Mouse (Mus musculus) large intestine, adult 2 months (tissue): ENCODE data around the gene Gjb4. TPM values are rescaled to one million over a fixed set of nuclear protein-coding genes. Genes with fewer than 3 reads are reported as not detected.

Experiments used
- DNase-seq: peaks from one replicate; pipeline ENCODE4 v3.0.0-alpha.2; 2012; ENCODE audit warnings: low read depth, low spot score
- WGBS: fragments of 180-500 bp; shearing (Covaris S2); methylation state at CpG from one replicate; pipeline ENCODE4 v1.1.7; 2018; 5-methylcytosine and 5-hydroxymethylcytosine counted together
- polyA plus RNA-seq: library from polyadenylated mRNA; depleted of rRNA; stranded (reverse); fragments of >200 nt; gene quantifications from 2 replicates; pipeline ENCODE4 v1.2.3, GENCODE M21; 2012; rRNA removed

The Gjb4 gene
- polyA plus RNA-seq, 1 experiment: 0.58 TPM

DNA sequence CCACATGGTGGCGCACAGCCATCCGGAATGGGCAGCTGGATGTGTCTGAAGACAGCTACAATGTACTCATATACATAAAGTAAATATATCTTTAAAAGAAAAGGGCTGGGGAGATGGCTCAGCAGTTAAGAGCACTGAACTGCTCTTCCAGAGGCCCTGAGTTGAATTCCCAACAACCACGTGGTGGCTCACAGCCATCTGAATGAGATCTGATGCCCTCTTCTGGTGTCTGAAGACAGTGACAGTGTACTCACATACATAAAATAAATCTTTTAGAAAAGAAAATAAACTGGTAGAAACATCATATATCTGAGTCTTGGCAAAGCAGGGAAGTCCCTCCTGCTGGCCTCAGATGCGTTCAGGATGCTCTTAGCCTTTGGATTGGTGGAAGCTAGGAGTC is 36.7 kb downstream of the Gjb4 start:
- DNase-seq: no peak
- 69% methylated on average over 4 of the region's 4 CpGs for WGBS

DNA sequence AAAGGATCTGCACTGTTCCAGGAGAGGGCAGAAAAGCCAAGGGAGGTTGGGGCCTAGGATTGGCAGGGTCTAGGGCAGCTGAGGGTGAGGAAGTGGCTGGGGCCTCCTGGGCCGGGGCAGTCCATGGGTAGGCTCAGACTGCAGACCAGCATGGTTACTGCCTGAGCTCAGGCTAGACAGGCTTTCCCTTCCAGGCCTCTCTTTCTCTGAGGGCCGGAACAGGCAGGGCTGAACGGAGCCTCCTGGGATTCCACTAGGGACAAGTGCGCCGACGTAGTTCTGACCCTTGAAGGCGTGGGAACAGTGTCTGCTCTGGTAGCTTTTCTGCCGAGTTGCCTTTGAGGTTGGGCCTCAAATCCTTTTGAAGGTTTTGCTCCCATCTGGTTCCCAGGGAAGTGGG is 38.1 kb downstream of the Gjb4 start:
- 85% methylated on average over 8 of the region's 8 CpGs for WGBS
- DNase-seq: no peak

DNA sequence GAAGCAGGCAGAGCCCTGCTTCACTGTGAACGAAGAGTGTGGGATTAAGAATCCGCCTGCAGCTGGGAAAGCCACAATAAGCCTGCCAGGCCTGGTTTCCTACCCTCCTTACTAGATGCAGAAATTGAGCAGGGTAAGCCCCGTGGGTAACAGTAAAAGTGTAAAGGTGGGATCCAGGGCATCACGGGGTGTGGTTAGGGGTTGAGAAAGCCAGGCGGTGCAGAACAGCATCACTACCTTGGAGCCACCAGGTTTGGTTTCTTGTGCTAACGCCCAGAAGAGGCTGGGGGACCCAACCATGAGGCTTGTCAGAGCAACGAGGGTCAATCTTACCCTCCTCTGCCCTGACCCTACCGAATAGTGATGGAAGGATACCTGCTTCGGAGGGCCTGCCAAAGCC is 39.3 kb downstream of the Gjb4 start:
- 66% methylated on average over 9 of the region's 9 CpGs for WGBS
- no peak for DNase-seq

DNA sequence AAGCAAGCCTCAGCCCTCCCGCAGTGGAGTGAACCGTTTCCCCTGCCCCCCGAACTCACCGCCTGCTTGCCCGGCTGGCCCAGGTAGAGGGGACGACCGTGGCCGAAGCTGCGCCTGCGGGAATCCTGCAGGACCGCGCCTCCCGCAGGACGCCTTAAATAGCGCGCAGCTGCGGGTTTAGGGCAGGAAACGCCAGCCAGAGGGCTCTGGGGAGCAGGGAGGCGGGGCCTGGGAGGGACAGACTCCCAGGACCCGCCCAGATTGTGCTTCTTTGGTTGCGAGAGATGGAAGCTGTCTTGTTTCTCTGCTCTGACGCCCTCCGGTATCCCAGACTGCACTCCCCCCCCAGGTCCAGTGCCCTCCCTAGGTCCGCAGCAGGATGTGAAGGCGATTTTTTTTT is 40.0 kb downstream of the Gjb4 start, which contains the start of gene Gja4:
TSS of gene Gja4 (minus strand) at position 179 of the 400 bp plus-strand sequence.
- DNase-seq: no peak
- WGBS: 1% methylated on average over 25 of the region's 25 CpGs

DNA sequence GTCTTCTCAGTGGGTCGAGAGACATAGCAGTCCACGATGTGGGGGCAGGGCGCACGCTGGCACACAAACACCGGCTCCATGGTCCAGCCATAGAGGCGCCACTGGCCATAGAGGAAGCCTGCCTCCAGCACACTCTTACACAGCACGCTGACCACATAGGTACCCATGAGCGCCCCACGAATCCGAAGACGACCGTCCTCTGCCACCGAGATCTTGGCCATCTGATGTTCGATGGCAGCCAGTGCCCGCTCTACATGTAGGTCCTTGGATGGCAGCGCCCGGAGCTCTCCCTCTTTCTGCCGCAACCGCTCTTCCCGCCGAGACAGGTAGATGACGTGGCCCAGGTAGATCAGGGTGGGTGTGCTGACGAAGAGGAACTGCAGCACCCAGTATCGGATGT is 41.5 kb downstream of the Gjb4 start:
- WGBS: 63% methylated on average over 24 of the region's 24 CpGs
- DNase-seq: no peak

DNA sequence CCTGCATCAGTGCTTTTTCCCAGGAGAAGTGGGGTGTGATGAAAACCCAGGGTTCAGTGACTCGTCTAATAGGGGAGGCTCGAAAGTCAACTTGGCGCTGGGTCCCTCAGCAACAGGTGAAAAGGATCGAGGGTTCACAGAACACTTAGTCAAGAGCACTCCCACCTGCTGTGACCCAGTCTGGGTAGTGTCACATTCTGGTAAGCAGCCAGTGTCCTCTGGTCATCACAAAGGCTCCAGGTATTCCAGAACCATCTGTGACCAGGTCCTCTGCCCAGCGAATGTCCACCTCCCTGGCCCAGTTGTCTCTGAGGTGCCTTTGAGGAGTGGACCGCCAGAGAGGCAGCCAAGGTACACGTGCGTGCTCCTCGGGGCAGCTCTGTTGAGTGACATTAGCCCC is 42.3 kb downstream of the Gjb4 start:
- DNase-seq: no peak
- WGBS: 59% methylated on average over 9 of the region's 9 CpGs

DNA sequence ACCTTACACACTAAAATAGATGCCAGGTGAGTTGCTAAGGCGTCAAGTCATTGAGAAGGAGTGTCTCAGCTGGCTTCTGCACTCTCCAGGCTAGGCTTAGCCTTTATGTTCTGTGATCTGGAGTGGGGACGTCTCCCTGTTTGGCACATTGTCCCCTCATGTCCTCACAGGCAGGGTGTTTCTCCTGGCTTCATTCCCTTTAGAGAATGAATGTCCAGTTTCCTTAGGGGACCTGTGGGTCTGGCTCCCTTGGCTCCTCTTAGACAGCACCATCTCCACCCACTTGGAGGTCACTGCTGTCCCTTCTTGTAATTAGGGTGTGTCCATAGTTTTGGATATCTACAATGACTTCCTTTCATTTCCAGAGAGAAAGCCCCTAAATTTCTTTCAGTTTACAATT is 47.0 kb downstream of the Gjb4 start:
- no peak for DNase-seq
- WGBS: 36% methylated on average over 2 of the region's 2 CpGs

DNA sequence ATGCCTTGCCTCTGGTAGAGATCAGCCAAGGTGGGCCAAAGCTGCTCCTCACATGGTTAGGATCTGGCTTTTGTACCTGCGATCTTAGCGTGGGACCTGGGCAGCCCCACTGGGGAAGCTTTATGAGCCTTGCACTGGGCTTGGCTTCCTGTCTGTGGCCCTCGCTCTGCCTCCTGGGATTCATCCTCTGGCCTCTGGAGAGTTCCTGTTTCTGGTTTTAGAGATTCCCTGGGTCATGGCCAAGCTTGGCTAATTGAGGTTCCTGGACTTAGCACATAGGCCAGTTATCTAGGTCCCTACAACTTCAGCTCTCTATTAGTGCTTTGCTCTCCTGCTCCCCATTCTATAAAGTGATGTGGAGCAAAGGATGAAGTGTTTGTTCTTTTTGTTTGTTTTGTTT is 50.1 kb downstream of the Gjb4 start:
- no peak for DNase-seq
- WGBS: 55% methylated on average over 3 of the region's 3 CpGs

Other genes starting within 250 kb of the Gjb4 start
- gene Tmem35b, start 230.4 kb downstream of the Gjb4 start, polyA plus RNA-seq: 14.8 and 16.4 TPM in 2 replicates
- gene Dlgap3, start 184.9 kb downstream of the Gjb4 start, polyA plus RNA-seq: 0.22 and 0.32 TPM in 2 replicates
- 19.0 and 19.7 TPM in 2 replicates for gene Smim12, start 110.3 kb downstream of the Gjb4 start, polyA plus RNA-seq
- 7.7 and 9.1 TPM in 2 replicates for gene Gja4, start 40.0 kb downstream of the Gjb4 start, polyA plus RNA-seq
- gene Gjb3, start 23.2 kb downstream of the Gjb4 start, polyA plus RNA-seq: 32.8 and 37.9 TPM in 2 replicates
- gene Gjb5, start 4.1 kb upstream of the Gjb4 start, polyA plus RNA-seq: 0.36 and 0.98 TPM in 2 replicates